Comparison of ENCODE assay signal across 9 mouse cellular contexts in the genomic region with DNA sequence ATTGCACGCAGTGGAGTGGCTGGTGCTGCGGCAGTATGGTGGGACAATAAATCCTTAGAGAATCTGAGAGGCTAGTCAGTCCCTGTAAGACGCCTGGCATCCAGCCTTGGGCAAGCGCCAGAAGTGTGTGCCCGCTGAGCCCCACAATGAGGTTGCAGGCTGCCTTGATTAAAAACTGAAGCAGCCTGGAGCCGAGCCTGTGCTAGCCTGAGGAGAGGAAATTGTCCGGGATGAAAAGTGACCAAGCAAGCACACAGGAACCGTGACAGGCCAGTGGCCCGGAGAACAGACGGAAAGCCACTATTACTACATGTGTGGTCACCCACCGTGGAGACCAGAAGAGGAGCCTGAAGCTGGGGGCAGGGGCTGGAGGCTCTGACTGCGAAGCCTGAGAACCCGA. TPM values are rescaled to one million over a fixed set of nuclear protein-coding genes. Genes with fewer than 3 reads are reported as not detected.
DNase-seq lines count a peak whose midpoint lies in the region; ATAC-seq and TF ChIP-seq lines count a peak whose summit lies in the region.
"Had no signal": no experiment of that assay in that cellular context is flagged by ENCODE, and none has a peak within 500 bp of the region (broad histone marks: within the 10 kb centered on the region; RNA-seq: fewer than 3 reads in every experiment).

No protein-coding gene starts in this region.

- DNase-seq in hindbrain, embryonic 10.5 days (ENCODE audit: low spot score), result no peak
- DNase-seq in hindbrain, embryonic 11.5 days (ENCODE audit: low spot score), result no peak
- peak; percentile 31 for DNase-seq in adrenal gland, adult 8-10 months
- peak; percentile 46 for DNase-seq in embryonic facial prominence, embryonic 10.5 days (ENCODE audit: low spot score)
- DNase-seq in kidney, postnatal 25 days, result peak; percentile 42 to 55
- DNase-seq in right cerebral cortex, postnatal 4 days, result peak; percentile 76
- DNase-seq in spleen, postnatal 4 days (ENCODE audit: low spot score in 2 of 2), result no peak
- DNase-seq in gastrocnemius, adult 2 months, result no peak

- no peaks in the 10 kb centered on the region for H3K27me3 ChIP-seq in hindbrain, embryonic 10.5 days (ENCODE audit: insufficient read depth, poor library complexity, severe bottlenecking)
- H3K27me3 ChIP-seq in hindbrain, embryonic 11.5 days (ENCODE audit: control insufficient read depth, insufficient read depth, low read length), result no peaks in the 10 kb centered on the region
- no peaks in the 10 kb centered on the region for H3K27me3 ChIP-seq in embryonic facial prominence, embryonic 10.5 days (replicated peaks; ENCODE audit: low read depth, poor library complexity, severe bottlenecking)
- H3K27me3 ChIP-seq: CH12.LX had no signal

- peaks cover under 1% of the 10 kb centered on the region; the same call in 1 of the 2 replicates for H3K9me3 ChIP-seq in hindbrain, embryonic 10.5 days
- H3K9me3 ChIP-seq in hindbrain, embryonic 11.5 days (ENCODE audit: control insufficient read depth, low read length), result no peaks in the 10 kb centered on the region
- H3K9me3 ChIP-seq in embryonic facial prominence, embryonic 10.5 days, result no peaks in the 10 kb centered on the region

- no peak overlapping the region for H3K4me3 ChIP-seq in hindbrain, embryonic 10.5 days
- H3K4me3 ChIP-seq in hindbrain, embryonic 11.5 days (ENCODE audit: low read depth, low read length), result no peak overlapping the region
- no peak overlapping the region for H3K4me3 ChIP-seq in embryonic facial prominence, embryonic 10.5 days
- H3K4me3 ChIP-seq in gastrocnemius, adult 2 months, result no peak overlapping the region

- peak overlapping the region; percentile 80 for H3K27ac ChIP-seq in hindbrain, embryonic 10.5 days
- H3K27ac ChIP-seq in hindbrain, embryonic 11.5 days (ENCODE audit: low read depth, low read length), result no peak overlapping the region
- peak overlapping the region; percentile 82 for H3K27ac ChIP-seq in embryonic facial prominence, embryonic 10.5 days (replicated peaks)
- no peak overlapping the region for H3K27ac ChIP-seq in gastrocnemius, adult 2 months

- H3K4me1 ChIP-seq in hindbrain, embryonic 10.5 days (replicated peaks), result peaks cover 21% of the 10 kb centered on the region
- H3K4me1 ChIP-seq in hindbrain, embryonic 11.5 days (replicated peaks; ENCODE audit: control insufficient read depth, insufficient read depth, low read length), result no peaks in the 10 kb centered on the region; the same call in 1 of the 2 replicates
- H3K4me1 ChIP-seq in embryonic facial prominence, embryonic 10.5 days, result peaks cover 25% of the 10 kb centered on the region

- no peak for TF ChIP-seq CTCF in gastrocnemius, adult 2 months (IDR thresholded peaks at IDR 0.05)

- WGBS in hindbrain, embryonic 10.5 days, result 72% methylated on average over 13 of the region's 13 CpGs
- 74% methylated on average over 13 of the region's 13 CpGs for WGBS in hindbrain, embryonic 11.5 days
- 62% methylated on average over 13 of the region's 13 CpGs for WGBS in embryonic facial prominence, embryonic 10.5 days

- H3K9ac ChIP-seq in hindbrain, embryonic 11.5 days (ENCODE audit: low read depth, low read length), result no peak overlapping the region

- intact Hi-C loops in gastrocnemius, adult 2 months (cut with DNase I), result no loop called here

- no peak overlapping the region for H3K4me2 ChIP-seq in hindbrain, embryonic 11.5 days (replicated peaks; ENCODE audit: low read depth, low read length)

- no peak for ATAC-seq in hindbrain, embryonic 11.5 days (ENCODE audit: low FRiP score)

- peaks cover 49% of the 10 kb centered on the region for H3K36me3 ChIP-seq in hindbrain, embryonic 10.5 days
- H3K36me3 ChIP-seq in hindbrain, embryonic 11.5 days (ENCODE audit: control insufficient read depth, insufficient read depth, low read length), result no peaks in the 10 kb centered on the region
- peaks cover 53% of the 10 kb centered on the region for H3K36me3 ChIP-seq in embryonic facial prominence, embryonic 10.5 days (replicated peaks)

RNA-seq across cellular contexts. Expression of a gene that starts 14.6 kb away (rescaled TPM):
- 96.0 and 108 TPM in 2 replicates for polyA plus RNA-seq in hindbrain, embryonic 10.5 days (2016; fragmentation: Nextera tagmentation; extraction: Ambion mirVana)
- 66.1 and 77.8 TPM in 2 replicates for polyA plus RNA-seq in hindbrain, embryonic 11.5 days (2014; fragmentation: Nextera tagmentation; extraction: Ambion mirVana)
- total RNA-seq in adrenal gland, adult 8-10 months (2022), result 10 to 100 TPM; 29.9 to 46.1 (median 34.1) TPM
- polyA plus RNA-seq in embryonic facial prominence, embryonic 10.5 days (2016; fragmentation: Nextera tagmentation; extraction: Ambion mirVana), result 88.0 and 93.2 TPM in 2 replicates
- total RNA-seq in gastrocnemius, adult 2 months (2021), result 1 to 10 TPM; 3.9 to 5.5 TPM

RNA-seq across cellular contexts. Expression of a gene that starts 36.1 kb away (rescaled TPM):
- 23.8 and 30.0 TPM in 2 replicates for polyA plus RNA-seq in hindbrain, embryonic 10.5 days (2016; fragmentation: Nextera tagmentation; extraction: Ambion mirVana)
- polyA plus RNA-seq in hindbrain, embryonic 11.5 days (2014; fragmentation: Nextera tagmentation; extraction: Ambion mirVana), result 22.7 and 26.6 TPM in 2 replicates
- total RNA-seq in adrenal gland, adult 8-10 months (2022), result 100 to 1,000 TPM in 1 of 4 experiments, 10 to 100 TPM in 3; 68.5 to 105 (median 78.0) TPM
- polyA plus RNA-seq in embryonic facial prominence, embryonic 10.5 days (2016; fragmentation: Nextera tagmentation; extraction: Ambion mirVana), result 29.5 and 32.8 TPM in 2 replicates
- 1 to 10 TPM; 7.3 to 7.9 TPM for total RNA-seq in gastrocnemius, adult 2 months (2021)

Comparison
In these comparisons a context has a peak if more than half of its experiments do, and no peak if none do; other contexts are left out.
1. H3K27ac ChIP-seq: peak in hindbrain, embryonic 10.5 days (single experiment) and embryonic facial prominence, embryonic 10.5 days (single experiment); none in hindbrain, embryonic 11.5 days (single experiment) and gastrocnemius, adult 2 months (single experiment).
2. DNase-seq: peak in adrenal gland, adult 8-10 months (single experiment), embryonic facial prominence, embryonic 10.5 days (single experiment), kidney, postnatal 25 days (2 of 2) and right cerebral cortex, postnatal 4 days (single experiment); none in hindbrain, embryonic 10.5 days (single experiment), hindbrain, embryonic 11.5 days (single experiment), spleen, postnatal 4 days (0 of 2) and gastrocnemius, adult 2 months (single experiment).